Mouse (Mus musculus): ENCODE data around the gene Iqch. TPM values are rescaled to one million over a fixed set of nuclear protein-coding genes. Genes with fewer than 3 reads are reported as not detected.

Iqch gene
- polyA plus RNA-seq, 1 experiment from 2014 or later: 0.04 TPM

- Histone ChIP-seq H3K9me3 (no peaks in the 10 kb centered on the region), H3K4me2 (no peak overlapping the region), H3K4me1 (no peaks in the 10 kb centered on the region), H3K36me3 (replicated peaks) (no peaks in the 10 kb centered on the region), H3K4me3 (no peak overlapping the region), H3K9ac (no peak overlapping the region), H3K27ac (no peak overlapping the region), H3K27me3 (replicated peaks) (no peaks in the 10 kb centered on the region)
- ATAC-seq (replicated peaks): no peak
- 78% methylated on average over 2 of the region's 2 CpGs for WGBS
Observed at GRCm38 (mm10) chr9:63580046-63580445, 22.2 kb downstream of the Iqch start.

GRCm38 (mm10) chr9:63579644-63580043 lies 22.6 kb downstream of the Iqch start:
- ATAC-seq (replicated peaks): no peak
- Histone ChIP-seq H3K9me3 (no peaks in the 10 kb centered on the region), H3K4me2 (no peak overlapping the region), H3K27ac (no peak overlapping the region), H3K9ac (no peak overlapping the region), H3K4me1 (no peaks in the 10 kb centered on the region), H3K36me3 (replicated peaks) (no peaks in the 10 kb centered on the region), H3K27me3 (replicated peaks) (no peaks in the 10 kb centered on the region), H3K4me3 (no peak overlapping the region)
- 85% methylated on average over 5 of the region's 5 CpGs for WGBS

GRCm38 (mm10) chr9:63577469-63577868 lies 24.8 kb downstream of the Iqch start:
- no peak overlapping the region for H3K9ac ChIP-seq
- no peak overlapping the region for H3K4me3 ChIP-seq
- no peak overlapping the region for H3K4me2 ChIP-seq
- H3K9me3 ChIP-seq: no peaks in the 10 kb centered on the region
- no peaks in the 10 kb centered on the region for H3K36me3 ChIP-seq (replicated peaks)
- no peaks in the 10 kb centered on the region for H3K27me3 ChIP-seq (replicated peaks)
- no peaks in the 10 kb centered on the region for H3K4me1 ChIP-seq
- WGBS: 86% methylated on average over 3 of the region's 3 CpGs
- no peak for ATAC-seq (replicated peaks)
- H3K27ac ChIP-seq: no peak overlapping the region

GRCm38 (mm10) chr9:63572874-63573273 lies 29.4 kb downstream of the Iqch start:
- H3K4me1 ChIP-seq: peaks cover 13% of the 10 kb centered on the region; the same call in 1 of the 2 replicates
- no peak overlapping the region for H3K27ac ChIP-seq
- H3K4me2 ChIP-seq: no peak overlapping the region
- 80% methylated on average over 7 of the region's 7 CpGs for WGBS
- no peak for ATAC-seq (replicated peaks)
- no peaks in the 10 kb centered on the region for H3K27me3 ChIP-seq (replicated peaks)
- no peaks in the 10 kb centered on the region for H3K36me3 ChIP-seq (replicated peaks)
- H3K9me3 ChIP-seq: no peaks in the 10 kb centered on the region
- no peak overlapping the region for H3K4me3 ChIP-seq
- no peak overlapping the region for H3K9ac ChIP-seq

- H3K27ac ChIP-seq: no peak overlapping the region
- 35% methylated on average over 6 of the region's 6 CpGs for WGBS
- no peaks in the 10 kb centered on the region for H3K9me3 ChIP-seq
- no peaks in the 10 kb centered on the region for H3K36me3 ChIP-seq (replicated peaks)
- H3K4me1 ChIP-seq: peaks cover 13% of the 10 kb centered on the region; the same call in 1 of the 2 replicates
- no peak overlapping the region for H3K4me3 ChIP-seq
- no peak overlapping the region for H3K4me2 ChIP-seq
- no peak for ATAC-seq (replicated peaks)
- H3K9ac ChIP-seq: no peak overlapping the region
- no peaks in the 10 kb centered on the region for H3K27me3 ChIP-seq (replicated peaks)
Observed at GRCm38 (mm10) chr9:63571895-63572294, 30.4 kb downstream of the Iqch start.

GRCm38 (mm10) chr9:63568808-63569207 lies 33.5 kb downstream of the Iqch start:
- Histone ChIP-seq H3K27ac (no peak overlapping the region), H3K4me1 (peaks cover 13% of the 10 kb centered on the region; the same call in 1 of the 2 replicates), H3K4me2 (no peak overlapping the region), H3K9me3 (no peaks in the 10 kb centered on the region), H3K4me3 (no peak overlapping the region), H3K36me3 (replicated peaks) (no peaks in the 10 kb centered on the region), H3K9ac (no peak overlapping the region), H3K27me3 (replicated peaks) (no peaks in the 10 kb centered on the region)
- 13% methylated on average over 8 of the region's 8 CpGs for WGBS
- ATAC-seq (replicated peaks): no peak

- WGBS: 64% methylated on average over 6 of the region's 6 CpGs
- Histone ChIP-seq H3K27ac (no peak overlapping the region), H3K4me1 (peaks cover 13% of the 10 kb centered on the region; the same call in 1 of the 2 replicates), H3K9ac (no peak overlapping the region), H3K4me2 (no peak overlapping the region), H3K27me3 (replicated peaks) (no peaks in the 10 kb centered on the region), H3K4me3 (no peak overlapping the region), H3K36me3 (replicated peaks) (no peaks in the 10 kb centered on the region), H3K9me3 (no peaks in the 10 kb centered on the region)
- no peak for ATAC-seq (replicated peaks)
Observed at GRCm38 (mm10) chr9:63568314-63568713, 34.0 kb downstream of the Iqch start.

- 83% methylated on average over 2 of the region's 2 CpGs for WGBS
- H3K9ac ChIP-seq: no peak overlapping the region
- no peak for ATAC-seq (replicated peaks)
- no peaks in the 10 kb centered on the region for H3K36me3 ChIP-seq (replicated peaks)
- H3K27ac ChIP-seq: no peak overlapping the region
- no peaks in the 10 kb centered on the region for H3K27me3 ChIP-seq (replicated peaks)
- no peak overlapping the region for H3K4me2 ChIP-seq
- H3K4me3 ChIP-seq: no peak overlapping the region
- no peaks in the 10 kb centered on the region for H3K9me3 ChIP-seq
- H3K4me1 ChIP-seq: no peaks in the 10 kb centered on the region
Observed at GRCm38 (mm10) chr9:63563436-63563835, 38.9 kb downstream of the Iqch start.

GRCm38 (mm10) chr9:63561931-63562330 lies 40.4 kb downstream of the Iqch start:
- Histone ChIP-seq H3K9me3 (no peaks in the 10 kb centered on the region), H3K9ac (no peak overlapping the region)

GRCm38 (mm10) chr9:63556933-63557332 lies 45.4 kb downstream of the Iqch start:
- H3K27ac ChIP-seq: no peak overlapping the region
- H3K27me3 ChIP-seq (replicated peaks): no peaks in the 10 kb centered on the region
- H3K4me1 ChIP-seq: no peaks in the 10 kb centered on the region
- WGBS: 82% methylated on average over 8 of the region's 8 CpGs
- no peaks in the 10 kb centered on the region for H3K9me3 ChIP-seq
- no peak for ATAC-seq (replicated peaks)
- no peaks in the 10 kb centered on the region for H3K36me3 ChIP-seq (replicated peaks)
- H3K4me2 ChIP-seq: no peak overlapping the region
- no peak overlapping the region for H3K9ac ChIP-seq
- H3K4me3 ChIP-seq: no peak overlapping the region

More at GRCm38 (mm10) chr9:63561931-63562330, 40.4 kb downstream of the Iqch start:
- Histone ChIP-seq H3K27ac (no peak overlapping the region), H3K4me1 (no peaks in the 10 kb centered on the region), H3K4me3 (no peak overlapping the region), H3K36me3 (replicated peaks) (no peaks in the 10 kb centered on the region), H3K4me2 (no peak overlapping the region), H3K27me3 (replicated peaks) (no peaks in the 10 kb centered on the region)
- WGBS: 48% methylated on average over 8 of the region's 8 CpGs
- no peak for ATAC-seq (replicated peaks)

- H3K27ac ChIP-seq: no peak overlapping the region
- H3K4me3 ChIP-seq: no peak overlapping the region
- no peak for ATAC-seq (replicated peaks)
- H3K4me2 ChIP-seq: no peak overlapping the region
- no peaks in the 10 kb centered on the region for H3K4me1 ChIP-seq
- no peaks in the 10 kb centered on the region for H3K27me3 ChIP-seq (replicated peaks)
- H3K36me3 ChIP-seq (replicated peaks): no peaks in the 10 kb centered on the region
- WGBS: 91% methylated on average over 1 of the region's 1 CpGs
- no peaks in the 10 kb centered on the region for H3K9me3 ChIP-seq
- H3K9ac ChIP-seq: no peak overlapping the region
Observed at GRCm38 (mm10) chr9:63556316-63556715, 46.0 kb downstream of the Iqch start.

- Histone ChIP-seq H3K9me3 (no peaks in the 10 kb centered on the region), H3K27me3 (replicated peaks) (no peaks in the 10 kb centered on the region), H3K9ac (no peak overlapping the region), H3K4me2 (no peak overlapping the region), H3K36me3 (replicated peaks) (no peaks in the 10 kb centered on the region), H3K27ac (no peak overlapping the region), H3K4me3 (no peak overlapping the region), H3K4me1 (no peaks in the 10 kb centered on the region)
- no peak for ATAC-seq (replicated peaks)
- 71% methylated on average over 3 of the region's 3 CpGs for WGBS
Observed at GRCm38 (mm10) chr9:63555460-63555990, 46.8 kb downstream of the Iqch start.

- no peaks in the 10 kb centered on the region; the same call in 1 of the 2 replicates for H3K27me3 ChIP-seq (replicated peaks)
- H3K36me3 ChIP-seq (replicated peaks): no peaks in the 10 kb centered on the region
- 71% methylated on average over 3 of the region's 3 CpGs for WGBS
- no peaks in the 10 kb centered on the region for H3K4me1 ChIP-seq
- no peak overlapping the region for H3K4me3 ChIP-seq
- H3K4me2 ChIP-seq: no peak overlapping the region
- no peak for ATAC-seq (replicated peaks)
- H3K9ac ChIP-seq: no peak overlapping the region
- H3K9me3 ChIP-seq: no peaks in the 10 kb centered on the region
- H3K27ac ChIP-seq: no peak overlapping the region
Observed at GRCm38 (mm10) chr9:63553628-63554027, 48.7 kb downstream of the Iqch start.

All from midbrain, embryonic 15.5 days (tissue).